Mouse (Mus musculus) cerebral cortex, adult 2 months (tissue): ENCODE measurements around the gene Olfr125.

Experiments
- WGBS: fragments of 180-500 bp; shearing (Covaris S2); methylation state at CpG from one replicate; pipeline ENCODE4 v1.1.7; 2018; 5-methylcytosine and 5-hydroxymethylcytosine counted together

Olfr125 gene

DNA sequence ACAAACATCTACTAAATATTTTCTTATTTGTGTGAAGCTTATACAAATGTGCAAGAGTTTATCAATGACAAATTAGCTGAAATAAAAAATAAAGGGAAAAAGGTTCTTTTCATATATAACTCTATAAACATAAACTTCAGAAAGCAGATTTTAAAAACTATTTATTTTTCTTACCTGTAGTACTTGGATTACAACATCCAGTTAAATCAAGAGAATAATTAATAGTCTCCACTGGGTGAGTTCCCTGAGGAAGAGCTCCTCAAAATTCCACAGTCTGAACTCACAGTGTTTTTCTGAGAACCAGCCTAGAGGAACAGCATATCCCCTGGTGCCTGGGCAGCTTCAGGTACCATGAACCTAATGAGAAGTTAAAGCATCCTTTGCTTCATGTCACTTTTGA lies at the start of gene Olfr125:
TSS of gene Olfr125 (plus strand) at position 301 of the 400 bp plus-strand sequence.

DNA sequence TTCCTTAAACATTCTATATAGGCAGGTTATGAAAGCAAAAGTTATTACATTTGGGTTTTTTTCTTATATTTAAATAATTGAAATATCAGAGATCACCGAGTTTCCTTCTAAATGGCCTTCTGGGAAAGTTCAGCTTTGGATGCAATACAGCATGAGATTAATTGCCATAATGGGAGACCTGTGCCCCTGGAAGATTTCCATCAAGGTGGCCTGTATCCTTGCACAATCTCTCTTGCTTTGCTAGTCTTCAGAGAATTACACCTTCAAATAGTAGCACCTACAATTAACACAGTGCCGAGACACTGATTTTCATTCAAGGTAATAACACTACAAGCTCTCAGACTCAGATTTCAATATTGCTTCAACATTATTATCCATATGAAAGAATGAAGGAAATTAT lies 39.5 kb upstream of the Olfr125 start, which contains the start of gene Olfr123:
TSS of gene Olfr123 (plus strand) at position 301 of the 400 bp plus-strand sequence.
- WGBS = 96% methylated on average over 2 of the region's 2 CpGs

DNA sequence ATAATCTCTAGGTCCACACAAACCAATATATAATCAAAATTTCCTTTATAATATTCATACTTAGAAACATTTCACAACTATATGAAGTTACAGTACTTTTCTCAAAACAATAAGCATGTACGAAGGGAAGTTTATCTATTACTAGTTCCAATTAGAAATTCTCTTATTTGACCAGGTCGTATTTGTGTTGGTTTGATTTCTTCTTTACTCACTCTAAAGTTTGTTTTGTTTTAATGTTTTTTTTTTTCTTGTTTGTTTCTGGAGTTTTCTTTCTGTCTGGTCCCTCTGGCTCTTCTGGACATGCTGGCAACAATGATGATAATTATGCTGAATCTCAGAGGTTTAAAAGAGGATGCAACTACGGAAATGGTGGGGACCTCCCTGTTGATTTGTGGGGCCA lies 33.2 kb upstream of the Olfr125 start, which contains the start of gene Olfr124:
TSS of gene Olfr124 (plus strand) at position 301 of the 400 bp plus-strand sequence.
- 92% methylated on average over 3 of the region's 3 CpGs for WGBS

DNA sequence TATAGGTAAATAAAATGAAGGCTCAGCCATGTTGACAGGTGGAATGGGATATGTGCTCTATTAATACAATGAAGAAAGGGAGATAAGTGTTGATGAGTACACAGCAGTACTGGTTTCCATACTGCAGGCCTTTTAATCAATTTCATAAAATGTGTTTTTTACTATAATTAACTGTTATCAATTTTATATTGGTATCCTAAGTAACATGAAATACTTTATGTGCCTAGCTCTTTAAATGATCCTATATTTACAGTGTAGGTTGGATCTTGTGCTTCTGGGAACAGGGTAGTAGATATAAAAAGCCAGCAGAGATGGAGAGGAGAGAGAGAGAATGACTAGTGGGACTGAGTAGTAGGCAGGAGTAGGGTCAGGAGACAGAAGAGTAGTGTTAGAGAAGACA lies 14.4 kb downstream of the Olfr125 start, which contains the start of gene Olfr126:
TSS of gene Olfr126 (plus strand) at position 301 of the 400 bp plus-strand sequence.

DNA sequence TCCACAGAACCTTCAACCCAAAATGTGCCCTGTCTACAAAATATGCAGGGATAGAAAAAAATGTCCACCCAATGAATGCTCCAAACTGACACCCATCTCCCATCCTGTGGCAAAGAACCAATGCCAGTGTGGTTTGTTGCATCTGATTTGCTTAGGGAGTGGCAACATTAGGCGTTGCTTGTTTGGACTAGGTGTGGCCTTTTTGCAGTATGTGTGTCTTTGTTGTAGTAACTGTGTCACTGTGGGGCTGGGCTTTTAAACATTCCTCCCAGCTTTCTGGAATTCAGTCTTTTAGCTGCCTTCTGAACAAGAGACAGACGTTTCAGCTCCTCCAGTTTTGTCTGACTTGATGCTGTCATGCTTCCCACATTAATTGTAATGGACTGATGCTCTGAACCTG lies 31.2 kb downstream of the Olfr125 start:
- WGBS = 58% methylated on average over 2 of the region's 2 CpGs

DNA sequence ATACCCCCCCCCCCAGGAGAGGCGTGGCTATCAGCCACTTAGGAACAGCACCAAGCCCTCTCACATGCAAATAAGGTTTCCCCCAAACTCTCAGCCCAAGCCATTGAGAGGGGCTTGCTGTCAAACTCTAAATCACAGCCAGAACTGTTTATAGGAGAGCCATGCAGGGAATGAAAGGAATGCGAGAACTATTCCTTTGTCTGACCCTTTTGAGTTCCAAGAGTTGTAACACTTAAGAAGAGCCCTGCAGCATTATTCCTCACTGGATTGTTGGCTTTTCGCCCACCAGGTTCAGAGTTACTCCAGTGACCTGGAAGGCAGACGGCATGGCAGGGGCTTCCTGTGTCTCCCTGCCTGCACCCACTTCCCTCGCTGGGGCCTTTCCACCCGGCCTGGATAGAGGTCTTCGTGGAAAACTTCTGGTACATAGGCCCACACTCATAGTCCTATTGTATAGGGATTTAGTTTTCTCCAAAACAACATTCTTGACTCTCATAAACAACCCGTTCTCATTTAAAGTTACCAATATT lies 37.0 kb downstream of the Olfr125 start:
- 17% methylated on average over 8 of the region's 8 CpGs for WGBS

DNA sequence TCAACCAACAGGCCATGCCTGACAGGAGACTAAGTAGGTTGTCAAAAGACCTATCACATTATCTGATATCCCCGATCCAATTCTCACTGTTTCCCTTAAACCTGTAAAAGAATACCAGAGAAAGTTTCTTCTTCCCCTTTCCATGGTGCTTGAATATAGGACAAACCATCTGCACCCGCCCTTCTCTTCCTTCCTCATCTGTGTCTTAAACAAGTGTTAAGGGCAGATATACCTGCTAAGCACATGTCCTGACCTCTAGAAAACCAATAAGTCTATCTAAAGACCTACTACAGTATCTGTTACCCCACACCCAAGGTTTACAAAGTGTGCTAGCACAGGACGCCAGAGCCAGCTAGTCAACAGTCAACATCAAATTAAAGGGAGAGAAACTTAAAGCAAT lies 41.1 kb downstream of the Olfr125 start:
- WGBS = 80% methylated on average over 3 of the region's 3 CpGs
